In genomic region chr11:50757741-50758140, GRCm38 (mm10) we compare ENCODE assay signal across 11 mouse cellular contexts.
DNase-seq lines count a peak whose midpoint lies in the region; ATAC-seq and TF ChIP-seq lines count a peak whose summit lies in the region.
"Had no signal": no experiment of that assay in that cellular context is flagged by ENCODE, and none has a peak within 500 bp of the region (broad histone marks: within the 10 kb centered on the region; RNA-seq: fewer than 3 reads in every experiment).

No protein-coding gene starts in this region.

- intact Hi-C loops in gastrocnemius, adult 2 months (cut with DNase I), result no loop called here

- no peak overlapping the region for H3K4me3 ChIP-seq in gastrocnemius, adult 2 months
- no peak overlapping the region for H3K4me3 ChIP-seq in lung, postnatal 0 days (ENCODE audit: low read depth, low read length)
- H3K4me3 ChIP-seq in MEL (ENCODE audit: control insufficient read depth in 1 of 2, insufficient read depth in 1 of 2, low read depth in 2 of 2, low read length in 2 of 2), result no peak overlapping the region
- no peak overlapping the region for H3K4me3 ChIP-seq in limb, embryonic 11.5 days (ENCODE audit: low read depth, low read length)
- no peak overlapping the region for H3K4me3 ChIP-seq in hindbrain, embryonic 14.5 days (replicated peaks; ENCODE audit: low read length)

- H3K9me3 ChIP-seq in lung, postnatal 0 days (ENCODE audit: low read length), result no peaks in the 10 kb centered on the region
- no peaks in the 10 kb centered on the region for H3K9me3 ChIP-seq in MEL (replicated peaks; ENCODE audit: insufficient read depth, low read length)
- H3K9me3 ChIP-seq in limb, embryonic 11.5 days (ENCODE audit: control insufficient read depth, low read length), result no peaks in the 10 kb centered on the region
- no peaks in the 10 kb centered on the region for H3K9me3 ChIP-seq in hindbrain, embryonic 14.5 days (ENCODE audit: control insufficient read depth, low read length)

- no peak for DNase-seq in gastrocnemius, adult 2 months
- DNase-seq in gastrocnemius, postnatal 10 days, result no peak
- no peak for DNase-seq in lung, postnatal 0 days (ENCODE audit: low spot score)
- no peak for DNase-seq in lung, adult 18-20 months
- DNase-seq in MEL (ENCODE audit: low read depth, low spot score), result no peak
- peak; percentile 61 for DNase-seq in limb, embryonic 11.5 days (ENCODE audit: low spot score)
- DNase-seq in heart, adult 11 months, result no peak
- no peak for DNase-seq in hindbrain, embryonic 14.5 days (ENCODE audit: low spot score)
- DNase-seq: adrenal gland, adult 8-10 months; right cerebral cortex, postnatal 14 days had no signal

- no peaks in the 10 kb centered on the region for H3K36me3 ChIP-seq in lung, postnatal 0 days (ENCODE audit: insufficient read depth, low read length)
- no peaks in the 10 kb centered on the region for H3K36me3 ChIP-seq in MEL (ENCODE audit: control insufficient read depth in 1 of 2, insufficient read depth in 2 of 2, low read length in 2 of 2)
- no peaks in the 10 kb centered on the region for H3K36me3 ChIP-seq in limb, embryonic 11.5 days (ENCODE audit: control insufficient read depth, insufficient read depth, low read length)
- H3K36me3 ChIP-seq in hindbrain, embryonic 14.5 days (replicated peaks; ENCODE audit: control insufficient read depth, insufficient read depth), result no peaks in the 10 kb centered on the region

- no peak for TF ChIP-seq POLR2A in MEL (IDR thresholded peaks at IDR 0.05; ENCODE audit: control insufficient read depth in 1 of 2, insufficient read depth in 1 of 2, low read depth in 1 of 2, low read length in 2 of 2, poor library complexity in 1 of 2)

- WGBS in lung, postnatal 0 days, result 54% methylated on average over 4 of the region's 4 CpGs
- WGBS in limb, embryonic 11.5 days, result 49% methylated on average over 4 of the region's 4 CpGs
- 50% methylated on average over 4 of the region's 4 CpGs for WGBS in hindbrain, embryonic 14.5 days

- TF ChIP-seq EP300 in lung, postnatal 0 days (IDR thresholded peaks at IDR 0.05), result no peak
- no peak for TF ChIP-seq EP300 in MEL (IDR thresholded peaks at IDR 0.05; ENCODE audit: low read depth in 1 of 2, low read length in 2 of 2)

- no peaks in the 10 kb centered on the region for H3K79me2 ChIP-seq in MEL (ENCODE audit: control insufficient read depth, insufficient read depth, low read length, poor library complexity)

- H3K4me2 ChIP-seq in lung, postnatal 0 days (replicated peaks; ENCODE audit: low read depth, low read length), result no peak overlapping the region
- H3K4me2 ChIP-seq in limb, embryonic 11.5 days (ENCODE audit: low read depth, severe bottlenecking), result no peak overlapping the region
- H3K4me2 ChIP-seq in hindbrain, embryonic 14.5 days (replicated peaks), result no peak overlapping the region

- no peak overlapping the region for H3K27ac ChIP-seq in gastrocnemius, adult 2 months
- H3K27ac ChIP-seq in lung, postnatal 0 days (ENCODE audit: low read length), result no peak overlapping the region
- H3K27ac ChIP-seq in MEL (ENCODE audit: control insufficient read depth, low read depth, low read length), result no peak overlapping the region
- H3K27ac ChIP-seq in limb, embryonic 11.5 days (replicated peaks; ENCODE audit: low read depth, low read length), result no peak overlapping the region
- H3K27ac ChIP-seq in hindbrain, embryonic 14.5 days, result no peak overlapping the region

- H3K27me3 ChIP-seq in lung, postnatal 0 days (replicated peaks; ENCODE audit: insufficient read depth, low read length), result no peaks in the 10 kb centered on the region
- no peaks in the 10 kb centered on the region for H3K27me3 ChIP-seq in MEL (ENCODE audit: control insufficient read depth in 1 of 2, insufficient read depth in 2 of 2, low read length in 2 of 2)
- H3K27me3 ChIP-seq in limb, embryonic 11.5 days (ENCODE audit: control insufficient read depth, insufficient read depth, low read length), result no peaks in the 10 kb centered on the region
- no peaks in the 10 kb centered on the region for H3K27me3 ChIP-seq in hindbrain, embryonic 14.5 days (ENCODE audit: control insufficient read depth, insufficient read depth, low read length)

- no peak for TF ChIP-seq RAD21 in MEL (IDR thresholded peaks at IDR 0.05; ENCODE audit: low read depth, low read length)

- H3K9ac ChIP-seq in lung, postnatal 0 days (replicated peaks; ENCODE audit: low read depth), result no peak overlapping the region
- H3K9ac ChIP-seq in MEL (ENCODE audit: control insufficient read depth, low read depth, low read length, poor library complexity, severe bottlenecking), result no peak overlapping the region
- H3K9ac ChIP-seq in limb, embryonic 11.5 days (ENCODE audit: low read length), result no peak overlapping the region
- H3K9ac ChIP-seq in hindbrain, embryonic 14.5 days, result no peak overlapping the region

- no peak for ATAC-seq in lung, postnatal 0 days
- no peak for ATAC-seq in limb, embryonic 11.5 days (ENCODE audit: insufficient number of reproducible peaks, low FRiP score, low TSS enrichment, low read depth)
- no peak for ATAC-seq in hindbrain, embryonic 14.5 days (ENCODE audit: low FRiP score)
- ATAC-seq: hindbrain, embryonic 16.5 days had no signal

- H3K4me1 ChIP-seq in lung, postnatal 0 days (ENCODE audit: insufficient read depth, low read depth, low read length), result no peaks in the 10 kb centered on the region
- H3K4me1 ChIP-seq in MEL (ENCODE audit: control insufficient read depth in 1 of 2, insufficient read depth in 2 of 2, low read length in 2 of 2), result no peaks in the 10 kb centered on the region
- no peaks in the 10 kb centered on the region for H3K4me1 ChIP-seq in limb, embryonic 11.5 days (ENCODE audit: control insufficient read depth, insufficient read depth, low read length)
- no peaks in the 10 kb centered on the region for H3K4me1 ChIP-seq in hindbrain, embryonic 14.5 days (replicated peaks; ENCODE audit: control insufficient read depth, insufficient read depth, low read length)

- TF ChIP-seq CTCF in gastrocnemius, adult 2 months (IDR thresholded peaks at IDR 0.05), result peak; percentile 54
- peak; percentile 51 for TF ChIP-seq CTCF in lung, postnatal 0 days (IDR thresholded peaks at IDR 0.05)
- peak in 2 of 3 experiments; percentile 20 to 44; a peak in 3 of 6 replicates for TF ChIP-seq CTCF in MEL (IDR thresholded peaks at IDR 0.05 in 2 of 3, conservative IDR thresholded peaks at IDR 0.05 in 1 of 3; ENCODE audit: control insufficient read depth in 1 of 3, insufficient read depth in 1 of 3, low read depth in 2 of 3, low read length in 3 of 3, poor library complexity in 1 of 3, severe bottlenecking in 1 of 3)

TF ChIP-seq in MEL, 35 proteins besides CTCF, POLR2A, EP300 and RAD21:
- TF ChIP-seq KAT2A (conservative IDR thresholded peaks at IDR 0.05; ENCODE audit: low read depth, low read length) (no peak), MAZ (IDR thresholded peaks at IDR 0.05; ENCODE audit: low read depth, low read length) (no peak), JUND (IDR thresholded peaks at IDR 0.05; ENCODE audit: low read depth, low read length) (no peak), TAL1 (IDR thresholded peaks at IDR 0.05; ENCODE audit: low read length) (no peak), TBP (IDR thresholded peaks at IDR 0.05; ENCODE audit: low read depth, low read length) (no peak), E2F4 (IDR thresholded peaks at IDR 0.05; ENCODE audit: borderline replicate concordance, low read depth, low read length) (no peak), POLR2AphosphoS5 (IDR thresholded peaks at IDR 0.05; ENCODE audit: borderline replicate concordance, low read depth, low read length) (no peak), ZKSCAN1 (IDR thresholded peaks at IDR 0.05; ENCODE audit: low read depth, low read length) (no peak), GATA1 (IDR thresholded peaks at IDR 0.05; ENCODE audit: low read depth, low read length) (no peak), USF2 (IDR thresholded peaks at IDR 0.05; ENCODE audit: borderline replicate concordance in 1 of 2, insufficient read depth in 1 of 2, low read depth in 1 of 2, low read length in 2 of 2) (no peak), MYB (IDR thresholded peaks at IDR 0.05; ENCODE audit: low read depth, low read length) (no peak), TCF12 (IDR thresholded peaks at IDR 0.05; ENCODE audit: low read depth, low read length) (no peak), MAX (IDR thresholded peaks at IDR 0.05; ENCODE audit: low read length) (no peak), MXI1 (IDR thresholded peaks at IDR 0.05; ENCODE audit: low read depth, low read length) (no peak), ZC3H11A (IDR thresholded peaks at IDR 0.05; ENCODE audit: low read depth, low read length) (no peak), POLR2AphosphoS2 (IDR thresholded peaks at IDR 0.05; ENCODE audit: low read length) (no peak), RCOR1 (IDR thresholded peaks at IDR 0.05; ENCODE audit: low read depth, low read length) (no peak), USF1 (IDR thresholded peaks at IDR 0.05; ENCODE audit: low read depth, low read length) (no peak)
